Mouse (Mus musculus): ENCODE results near the gene Hmgb1.
"Not testable (repeated sequence)": the region's sequence is repeated elsewhere in the genome, so short reads cannot be mapped to it uniquely, and the experiment has no call there.

The Hmgb1 gene

DNA sequence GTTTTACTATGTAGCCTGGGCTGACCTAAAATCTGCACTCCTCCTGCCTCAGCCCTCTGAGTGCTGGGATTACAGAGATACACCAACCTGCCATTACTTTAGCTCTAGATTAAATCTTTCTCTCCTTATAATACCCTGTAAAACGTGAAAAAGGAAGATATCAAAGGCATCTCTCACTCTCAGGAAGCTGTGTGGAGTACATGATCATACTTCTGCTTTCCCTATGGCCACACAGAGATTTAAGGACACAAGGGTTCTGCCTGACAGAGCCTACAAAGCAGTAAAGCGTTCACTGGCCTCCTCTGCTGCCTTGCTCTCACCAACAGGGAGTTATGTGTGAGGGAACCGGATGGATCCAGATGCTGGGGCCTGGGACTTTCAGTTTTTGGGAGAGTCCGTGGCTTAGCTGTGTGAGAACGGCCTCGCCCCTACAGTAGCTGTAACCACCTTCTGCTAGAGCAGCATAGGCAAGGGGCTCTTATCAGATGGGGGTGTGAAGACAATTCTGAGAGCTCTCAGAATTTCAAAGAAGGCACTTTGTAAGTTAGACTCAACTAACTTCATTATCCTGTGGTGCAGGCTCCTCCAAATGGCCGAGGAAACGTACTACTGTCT is 36.8 kb downstream of the Hmgb1 start:
- no peak for DNase-seq (ENCODE audit: low spot score)

DNA sequence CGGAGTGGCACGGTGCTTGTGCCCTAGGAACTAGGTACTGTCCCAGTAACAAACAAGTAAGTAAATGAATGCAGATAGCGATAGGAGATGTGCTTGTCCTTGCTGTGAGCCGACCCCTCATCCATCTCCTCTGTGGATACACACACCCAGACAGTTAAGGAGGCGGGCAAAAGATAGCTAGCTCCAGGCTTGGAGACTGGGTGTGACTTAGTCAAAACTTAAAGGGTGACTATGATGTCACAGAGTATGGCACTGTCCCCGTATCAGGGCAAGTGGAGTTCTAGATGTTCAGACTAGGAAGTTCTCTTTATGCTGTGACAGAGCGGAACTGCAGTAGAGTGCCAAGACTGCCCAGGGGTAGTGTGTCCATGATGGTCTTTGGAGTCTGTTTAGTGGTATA is 37.6 kb downstream of the Hmgb1 start:
- no peak for DNase-seq (ENCODE audit: low spot score)

DNA sequence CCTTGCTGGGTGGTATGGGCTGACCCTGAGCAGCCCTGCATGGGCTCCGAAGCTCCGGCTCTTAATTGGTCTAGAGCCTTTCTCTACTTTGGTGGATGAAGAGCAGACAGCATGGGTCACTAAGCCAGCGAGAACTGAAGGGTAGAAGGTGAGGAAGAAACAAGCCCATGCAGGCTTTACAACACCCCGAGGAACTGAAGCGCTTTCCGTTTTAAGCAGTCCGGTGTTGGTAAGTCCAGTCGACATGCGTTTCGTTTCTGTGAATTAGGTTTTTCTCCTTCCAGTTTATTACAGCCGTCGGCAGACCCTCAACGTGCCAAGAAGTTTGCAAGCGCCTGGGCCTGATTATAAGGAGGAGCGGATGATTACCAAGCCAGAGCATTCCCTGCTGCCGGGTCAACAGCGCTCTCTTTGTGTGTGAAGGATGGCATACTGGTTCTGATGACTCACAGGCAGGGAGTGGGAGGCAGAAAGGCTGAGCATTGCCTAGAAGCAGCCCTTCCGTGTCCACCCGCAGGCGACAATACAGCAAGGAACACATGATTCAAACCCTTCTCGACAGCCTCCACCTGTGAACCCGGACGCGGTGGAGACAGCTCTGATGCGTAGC is 40.4 kb downstream of the Hmgb1 start:
- no peak for DNase-seq (ENCODE audit: low spot score)

DNA sequence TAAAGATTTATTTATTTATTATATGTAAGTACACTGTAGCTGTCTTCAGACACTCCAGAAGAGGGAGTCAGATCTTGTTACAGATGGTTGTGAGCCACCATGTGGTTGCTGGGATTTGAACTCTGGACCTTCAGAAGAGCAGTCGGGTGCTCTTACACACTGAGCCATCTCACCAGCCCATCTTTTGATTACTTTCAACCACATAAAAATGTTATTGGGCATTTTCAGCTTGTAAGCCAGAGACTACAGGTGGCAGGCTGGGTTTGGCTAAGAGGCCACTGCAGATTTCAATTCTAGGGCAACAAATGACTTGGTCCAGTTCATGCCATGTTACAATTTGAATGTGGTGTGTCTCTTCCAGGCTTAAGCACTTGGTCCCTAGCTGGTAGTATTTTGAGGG is 43.1 kb downstream of the Hmgb1 start:
- not testable (repeated sequence) for DNase-seq (ENCODE audit: low spot score)

DNA sequence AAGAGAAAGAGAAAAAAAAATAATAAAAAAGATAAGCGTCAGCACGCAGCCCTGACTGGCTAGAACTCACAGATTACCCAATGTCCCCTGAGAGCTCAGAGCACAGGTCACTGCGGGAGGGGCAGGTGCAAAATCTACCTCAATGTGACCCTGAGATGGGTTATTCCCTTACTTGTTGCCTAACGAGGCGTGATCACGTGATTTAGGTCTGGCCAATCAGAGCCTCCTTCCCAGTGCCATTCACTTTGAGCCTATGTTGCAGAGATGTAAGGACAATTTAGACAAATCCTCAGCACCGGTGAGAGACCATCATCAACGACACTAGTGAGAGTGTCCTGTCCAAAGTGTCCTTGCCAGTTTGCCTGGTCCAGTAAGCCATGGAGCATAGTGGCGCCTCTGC is 44.0 kb downstream of the Hmgb1 start:
- DNase-seq (ENCODE audit: low spot score) = no peak

DNA sequence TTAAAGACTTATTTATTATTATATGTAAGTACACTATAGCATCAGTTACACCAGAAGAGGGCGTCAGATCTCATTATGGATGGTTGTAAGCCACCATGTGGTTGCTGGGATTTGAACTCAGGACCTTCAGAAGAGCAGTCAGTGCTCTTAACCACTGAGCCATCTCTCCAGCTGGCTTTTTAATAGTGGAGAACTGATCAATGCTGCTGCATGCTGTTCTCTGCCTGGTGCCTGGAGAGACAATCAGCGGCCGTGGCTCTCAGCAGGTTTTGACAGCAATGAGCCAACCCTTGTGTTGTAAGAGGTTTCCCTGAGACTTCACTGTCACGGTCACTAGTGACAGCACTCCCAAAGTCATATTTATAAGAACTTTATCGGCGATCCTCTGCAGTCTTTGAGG is 46.2 kb downstream of the Hmgb1 start:
- DNase-seq (ENCODE audit: low spot score) = not testable (repeated sequence)

DNA sequence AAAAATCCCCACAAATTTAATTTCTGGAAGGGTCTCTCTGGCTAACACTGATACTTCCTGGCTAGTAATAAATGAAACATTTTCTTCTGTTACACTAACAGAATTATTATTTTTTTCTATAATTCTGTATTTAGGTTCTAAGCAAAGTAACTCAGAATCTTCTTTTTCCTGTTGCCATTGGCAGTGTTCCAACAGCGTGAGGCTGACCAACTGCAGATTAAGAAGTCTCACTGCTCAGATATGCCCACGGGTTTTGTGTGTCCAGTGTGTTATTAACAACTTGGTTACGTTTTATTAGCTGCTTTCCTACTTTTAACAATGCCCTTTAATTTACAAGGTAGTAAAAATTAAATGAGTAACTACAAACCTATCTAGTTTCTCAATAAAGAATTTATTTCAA is 46.8 kb downstream of the Hmgb1 start:
- no peak for DNase-seq (ENCODE audit: low spot score)

DNA sequence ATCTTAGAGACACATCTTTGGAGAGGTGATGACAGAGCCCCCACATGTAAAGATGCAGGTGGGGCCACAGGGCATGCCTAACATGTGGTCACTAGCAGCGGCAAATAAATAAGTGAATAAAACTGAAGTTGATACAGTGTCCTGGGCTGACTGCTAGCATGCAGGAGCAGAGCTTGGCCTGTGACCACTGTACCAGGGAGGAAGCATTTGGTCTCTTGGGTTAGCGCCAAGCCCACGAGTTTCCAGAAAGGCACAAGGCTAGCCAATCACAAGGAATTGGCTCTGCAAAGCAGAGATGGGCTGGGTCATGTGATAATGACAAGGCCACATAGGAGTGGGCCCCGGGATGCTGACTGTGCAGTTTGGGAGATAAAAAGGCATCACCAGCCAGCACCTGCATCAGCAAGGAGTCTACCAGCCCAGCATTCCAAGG is 47.3 kb downstream of the Hmgb1 start:
- no peak for DNase-seq (ENCODE audit: low spot score)

DNA sequence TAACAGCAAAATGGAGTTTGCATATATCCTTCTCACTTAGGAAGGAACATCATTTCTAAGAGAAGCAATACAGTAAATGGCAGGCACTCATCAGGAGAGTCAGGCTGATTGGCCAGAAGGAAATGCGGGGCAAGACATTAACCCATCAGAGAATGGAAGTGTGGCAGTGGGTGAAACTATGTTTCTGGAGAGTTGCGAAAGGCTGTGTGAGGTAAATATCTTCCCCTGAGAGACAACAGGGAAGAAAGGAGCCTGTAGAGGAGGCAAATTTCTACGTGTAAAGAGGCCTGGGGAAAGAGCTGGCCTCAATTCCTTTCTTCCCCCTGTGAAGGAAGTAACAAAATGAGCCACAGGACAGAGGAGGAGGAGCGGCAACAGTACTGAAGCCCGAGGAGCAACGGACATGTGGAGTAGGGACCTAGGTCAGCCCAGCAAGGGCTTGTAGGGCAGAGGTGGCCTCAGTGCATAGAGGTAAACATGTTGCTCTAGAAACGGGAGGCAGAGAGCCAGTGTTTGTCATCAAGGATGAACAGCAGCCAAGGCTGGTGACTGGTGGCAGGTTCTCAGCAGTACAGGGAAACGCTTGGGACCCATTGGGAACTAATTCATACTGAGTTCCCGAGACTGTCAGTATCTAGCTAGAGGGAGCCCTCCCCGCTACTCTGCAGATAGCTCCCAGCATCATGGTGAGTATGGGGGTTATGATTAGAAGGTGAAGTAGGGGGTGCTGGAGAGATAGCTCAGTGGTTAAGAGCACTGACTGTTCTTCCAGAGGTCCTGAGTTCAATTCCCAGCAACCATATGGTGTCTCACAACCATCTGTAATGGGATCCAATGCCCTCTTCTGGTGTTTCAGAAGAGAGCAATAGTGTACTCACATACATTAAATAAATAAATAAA is 48.6 kb downstream of the Hmgb1 start:
- DNase-seq (ENCODE audit: low spot score) = no peak

DNA sequence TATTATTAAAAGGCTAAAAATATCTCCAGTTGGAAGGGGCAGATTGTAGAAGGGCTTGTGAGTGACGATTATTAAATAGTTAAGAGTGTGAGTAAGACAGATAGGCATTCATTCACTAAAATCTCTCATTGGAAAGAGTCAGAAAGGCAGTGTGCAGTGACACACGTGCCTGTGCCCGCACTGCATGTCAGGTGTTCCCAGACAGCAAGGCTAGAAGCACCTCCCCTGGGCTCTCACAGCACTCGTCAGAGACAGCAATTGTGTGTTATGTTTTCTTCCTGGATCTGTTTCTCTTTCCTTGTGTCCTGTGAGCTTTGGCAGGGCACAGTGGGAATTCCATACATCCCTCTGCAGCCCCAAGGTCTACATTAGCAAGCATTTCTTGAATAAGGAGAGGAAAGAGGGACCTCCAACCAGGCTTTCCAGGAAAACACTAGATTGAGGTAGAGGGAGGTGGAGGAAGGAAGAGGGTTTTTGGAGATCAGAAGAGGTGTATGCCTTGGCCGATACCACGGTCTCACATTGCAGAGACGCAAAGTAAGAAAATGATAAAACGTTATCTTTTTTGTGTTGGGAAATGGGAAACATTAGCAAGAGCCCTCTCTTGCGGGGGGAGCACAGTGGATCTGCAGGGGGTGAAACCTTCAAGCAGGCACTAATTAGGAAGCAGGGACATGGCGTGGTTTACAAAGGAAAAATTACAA is 49.4 kb downstream of the Hmgb1 start:
- no peak for DNase-seq (ENCODE audit: low spot score)

DNA sequence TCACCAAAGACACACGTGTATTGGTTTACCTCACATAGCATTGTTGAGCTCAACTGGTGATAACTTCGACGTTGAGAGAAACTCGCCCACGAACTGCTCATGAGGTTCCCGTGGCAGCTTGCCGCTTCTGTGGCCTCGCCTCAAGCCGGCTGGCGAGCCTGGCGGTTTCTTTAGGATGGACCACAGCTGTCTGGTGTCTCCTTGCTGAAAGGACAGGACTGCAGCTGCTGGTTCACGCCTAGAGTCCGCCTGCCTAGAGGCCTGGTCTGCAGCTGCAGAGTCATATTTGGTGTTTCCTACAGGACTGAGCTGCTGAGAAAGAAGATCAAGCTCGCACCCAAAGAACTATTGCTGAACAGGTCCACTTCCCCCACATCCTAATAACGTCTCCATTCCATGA is 55.8 kb downstream of the Hmgb1 start:
- no peak for DNase-seq (ENCODE audit: low spot score)

DNA sequence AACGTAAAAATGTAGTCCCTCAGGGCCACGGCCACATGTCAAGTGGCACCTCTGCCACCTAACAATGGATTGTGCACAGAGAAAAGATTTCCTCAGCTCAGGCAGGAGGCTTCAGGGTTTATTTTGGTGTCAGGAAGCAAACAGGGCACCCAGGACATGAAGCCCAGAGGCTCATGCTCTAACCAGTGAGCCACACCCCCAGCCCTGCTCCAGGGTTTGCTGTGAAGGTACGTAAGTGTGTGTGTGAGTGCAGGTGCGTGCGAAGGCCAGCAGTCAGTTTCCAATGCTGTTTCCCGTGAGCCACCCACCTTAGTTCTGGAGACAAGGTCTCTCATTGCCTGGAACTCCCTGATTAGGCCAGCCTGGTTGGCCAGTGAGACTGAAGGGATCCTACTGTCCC is 60.5 kb downstream of the Hmgb1 start:
- no peak for DNase-seq (ENCODE audit: low spot score)

DNA sequence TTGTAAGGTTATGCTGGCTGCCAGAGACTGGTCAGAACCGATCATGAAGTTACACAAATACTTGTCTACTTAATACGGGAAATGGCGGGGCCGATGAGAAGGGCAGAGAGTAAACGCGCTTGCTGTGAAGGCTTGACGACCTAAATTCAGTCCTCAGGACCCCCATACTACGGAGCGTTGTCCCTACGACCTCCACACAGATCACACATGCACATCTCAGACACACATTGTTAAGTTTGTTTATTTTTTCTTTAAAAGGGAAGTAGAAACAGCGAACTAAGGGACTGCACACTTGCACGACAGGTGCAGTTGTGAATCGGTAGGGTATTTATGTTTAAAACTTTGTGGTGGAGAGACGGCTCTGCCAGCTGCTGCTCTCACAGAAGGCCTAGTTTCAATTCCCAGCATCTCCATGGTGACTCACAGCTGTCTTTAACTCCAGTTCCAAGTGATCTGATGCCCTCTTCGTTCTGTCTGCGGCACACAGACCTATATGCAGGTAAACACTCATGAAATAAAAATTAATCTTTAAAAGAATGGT is 64.9 kb downstream of the Hmgb1 start:
- DNase-seq (ENCODE audit: low spot score) = no peak

DNA sequence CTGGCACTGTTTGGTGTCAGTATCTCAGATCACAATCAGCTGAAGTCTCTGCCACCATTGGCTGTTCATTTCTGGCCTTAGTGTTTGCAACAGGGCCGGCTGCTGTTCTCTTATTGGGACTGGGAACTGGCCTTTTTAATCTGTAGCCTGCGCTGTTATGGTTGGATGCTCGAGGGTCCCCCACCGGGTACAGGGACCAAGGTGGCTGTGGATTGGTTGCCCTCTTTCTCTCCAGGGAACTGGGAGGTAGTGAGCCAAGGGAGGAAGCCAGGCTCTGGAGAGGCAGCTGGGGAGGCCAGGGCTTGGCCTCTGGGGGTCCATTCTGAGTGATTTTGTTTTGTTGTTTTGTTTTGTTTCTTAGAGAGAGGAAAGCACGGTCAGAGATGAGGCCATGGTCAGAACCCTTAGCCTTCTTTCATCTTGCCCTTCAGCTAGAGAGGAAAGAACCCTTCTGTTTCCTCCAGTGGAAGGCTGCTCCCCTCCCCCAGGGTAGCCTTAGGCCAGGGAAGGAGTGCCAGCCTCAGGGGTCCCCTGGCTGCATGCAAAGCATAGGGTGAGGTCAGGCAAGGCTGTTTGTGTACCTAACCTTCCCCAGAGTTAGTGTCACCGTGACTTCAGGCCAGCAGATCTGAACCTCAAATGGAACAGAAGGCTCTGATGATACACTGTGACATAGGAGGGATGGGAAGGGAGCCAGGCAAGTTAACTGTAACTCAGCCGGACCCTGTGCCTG is 66.3 kb downstream of the Hmgb1 start:
- no peak for DNase-seq (ENCODE audit: low spot score)

DNA sequence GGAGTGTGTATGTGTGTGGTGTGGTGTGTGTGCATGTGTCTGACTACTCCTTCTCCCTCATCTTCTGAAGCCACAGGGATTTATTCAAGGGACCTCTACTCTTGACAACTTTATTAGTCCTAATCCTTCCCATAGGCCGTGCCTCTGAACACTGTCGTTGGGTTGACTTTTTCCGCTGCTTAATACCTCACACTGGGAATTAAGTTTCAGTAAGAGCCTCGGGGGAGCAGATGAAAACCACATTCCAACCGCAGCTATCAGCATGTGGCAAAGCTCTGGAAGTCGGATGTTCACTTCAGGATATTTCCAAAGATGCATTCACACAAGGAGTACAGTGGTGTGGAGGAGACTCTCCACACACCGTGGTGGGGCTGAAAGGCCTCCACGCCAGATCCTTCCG is 69.7 kb downstream of the Hmgb1 start:
- DNase-seq (ENCODE audit: low spot score) = no peak

DNA sequence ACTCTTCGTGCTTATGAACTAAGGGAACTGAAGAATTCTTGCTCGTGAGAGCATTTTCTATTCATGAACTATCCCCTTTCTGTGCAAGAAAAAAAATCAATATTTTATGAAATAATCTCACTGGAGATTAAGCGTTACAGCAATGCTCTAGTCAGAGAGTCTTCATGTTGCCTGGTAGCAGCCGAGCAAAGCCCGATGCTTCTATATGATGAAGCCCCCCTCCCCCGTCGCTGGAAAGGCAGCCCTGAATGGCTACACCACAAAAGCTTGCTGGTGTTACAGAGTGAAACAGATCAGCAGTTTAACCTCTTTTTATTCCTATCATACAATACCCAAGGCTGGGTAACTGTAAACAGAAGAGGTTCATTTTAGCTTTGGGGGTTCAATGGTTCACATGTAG is 70.3 kb downstream of the Hmgb1 start:
- DNase-seq (ENCODE audit: low spot score) = no peak

DNA sequence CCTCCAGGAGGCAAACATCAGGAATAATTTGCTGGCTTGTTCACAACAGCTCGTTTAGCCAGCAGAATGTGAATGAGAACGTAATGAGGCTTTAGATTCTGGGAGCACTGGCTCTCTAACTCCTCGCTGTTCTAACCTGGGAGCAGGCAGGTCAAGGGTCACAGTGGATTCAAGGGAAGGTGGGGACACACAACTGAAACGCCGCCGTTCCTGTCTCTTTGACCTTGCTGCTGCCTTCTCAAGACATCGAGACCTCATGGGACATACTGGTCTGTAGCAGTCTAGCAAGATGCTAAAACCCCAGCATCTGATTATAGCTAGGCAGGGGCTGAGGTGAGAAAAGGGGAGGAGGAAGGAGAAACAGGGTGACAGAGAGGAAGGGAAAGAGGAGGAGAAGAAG is 70.8 kb downstream of the Hmgb1 start:
- DNase-seq (ENCODE audit: low spot score) = no peak

DNA sequence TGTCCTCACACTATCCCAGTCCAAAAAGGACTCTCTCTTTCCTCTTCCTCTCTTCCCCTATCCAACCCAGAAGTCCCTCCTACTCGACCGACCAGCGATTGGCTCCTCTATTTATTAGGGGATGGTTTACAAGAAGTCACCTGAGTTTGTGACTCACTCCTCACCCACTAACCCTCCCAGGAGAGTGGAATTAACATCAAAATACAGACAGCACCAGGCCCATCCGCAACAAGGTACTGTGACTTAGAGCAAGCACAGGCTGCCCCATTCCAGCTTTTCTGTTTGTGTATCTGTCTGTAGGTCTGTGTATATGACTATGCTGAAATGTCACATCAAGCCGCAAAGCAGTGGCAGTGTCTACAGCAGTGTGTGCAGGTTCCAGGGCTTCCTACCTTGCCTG is 71.7 kb downstream of the Hmgb1 start:
- no peak for DNase-seq (ENCODE audit: low spot score)

DNA sequence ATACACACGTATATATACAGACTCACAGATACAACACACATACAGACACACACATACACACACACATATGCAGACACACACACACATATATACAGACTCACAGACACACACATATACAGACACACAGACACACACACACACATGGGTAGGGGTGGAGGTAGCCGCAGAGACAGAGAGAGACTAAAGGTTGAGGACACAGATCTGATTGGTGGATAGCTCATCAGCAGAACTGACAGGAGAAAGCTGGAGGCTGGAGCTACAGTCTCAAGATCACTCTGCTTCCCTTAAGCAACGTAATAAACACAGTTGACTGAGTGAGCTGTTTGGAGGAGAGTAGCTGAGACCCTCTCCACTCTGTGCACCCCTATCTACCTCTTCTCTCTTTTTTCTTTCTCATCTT is 75.1 kb downstream of the Hmgb1 start:
- no peak for DNase-seq (ENCODE audit: low spot score)

DNA sequence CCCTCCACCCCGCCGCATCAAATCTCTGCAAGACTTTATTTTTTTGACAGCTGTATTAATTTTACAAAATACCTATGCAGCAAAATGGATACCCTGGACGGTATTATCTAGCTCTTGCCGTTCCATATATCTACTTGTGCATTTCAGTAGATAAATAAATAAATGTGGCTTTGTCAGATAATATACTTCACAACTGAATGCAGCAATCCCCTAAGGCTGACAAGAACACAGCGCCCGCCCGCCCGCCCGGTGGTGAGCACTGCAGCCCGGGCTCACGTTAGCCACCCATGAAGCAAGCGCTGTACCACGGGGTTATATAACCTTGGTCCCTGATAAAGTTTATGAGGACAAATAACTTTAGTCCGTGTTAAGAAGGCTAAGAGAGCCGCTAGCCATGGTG is 76.1 kb downstream of the Hmgb1 start:
- no peak for DNase-seq (ENCODE audit: low spot score)

DNA sequence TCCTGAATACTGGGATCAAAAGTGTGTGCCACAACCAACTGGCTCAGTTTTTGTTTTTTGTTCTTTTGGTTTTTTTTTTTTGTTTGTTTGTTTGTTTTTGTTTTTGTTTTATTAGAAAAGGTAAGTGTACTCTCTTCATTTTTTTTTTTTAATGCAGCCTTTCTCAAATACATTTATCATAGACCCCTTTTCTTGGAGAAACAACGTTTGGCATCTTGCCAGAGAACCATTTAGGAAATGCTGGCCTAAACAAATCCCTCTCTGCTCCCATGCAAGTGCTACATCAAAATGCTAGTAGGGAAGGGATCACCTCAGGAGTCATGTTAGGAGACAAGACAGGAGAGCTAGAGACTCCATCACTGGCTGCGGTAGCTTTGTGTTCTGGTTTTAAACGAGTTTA is 76.7 kb downstream of the Hmgb1 start:
- no peak for DNase-seq (ENCODE audit: low spot score)

Measured in urinary bladder, postnatal 10 days (tissue).